Mouse (Mus musculus) cerebellum, postnatal 14 days (tissue): ENCODE results near the gene Zic2.
A peak's percentile ranks its signal among the peaks of the same experiment; 100 is the strongest.

Source experiments
- DNase-seq, 2 experiments: peaks; one replicate each; pipeline ENCODE4 v3.0.0; 2021; ENCODE audit warnings: mixed read lengths in 2 of 2

The Zic2 gene

GRCm38 (mm10) chr14:122477971-122478573 lies 2.8 kb downstream of the Zic2 start:
- DNase-seq = peak in 1 of 2 experiments; percentile 24

GRCm38 (mm10) chr14:122478574-122479011 lies 3.4 kb downstream of the Zic2 start:
- DNase-seq = peak; percentile 75 to 77

DNA sequence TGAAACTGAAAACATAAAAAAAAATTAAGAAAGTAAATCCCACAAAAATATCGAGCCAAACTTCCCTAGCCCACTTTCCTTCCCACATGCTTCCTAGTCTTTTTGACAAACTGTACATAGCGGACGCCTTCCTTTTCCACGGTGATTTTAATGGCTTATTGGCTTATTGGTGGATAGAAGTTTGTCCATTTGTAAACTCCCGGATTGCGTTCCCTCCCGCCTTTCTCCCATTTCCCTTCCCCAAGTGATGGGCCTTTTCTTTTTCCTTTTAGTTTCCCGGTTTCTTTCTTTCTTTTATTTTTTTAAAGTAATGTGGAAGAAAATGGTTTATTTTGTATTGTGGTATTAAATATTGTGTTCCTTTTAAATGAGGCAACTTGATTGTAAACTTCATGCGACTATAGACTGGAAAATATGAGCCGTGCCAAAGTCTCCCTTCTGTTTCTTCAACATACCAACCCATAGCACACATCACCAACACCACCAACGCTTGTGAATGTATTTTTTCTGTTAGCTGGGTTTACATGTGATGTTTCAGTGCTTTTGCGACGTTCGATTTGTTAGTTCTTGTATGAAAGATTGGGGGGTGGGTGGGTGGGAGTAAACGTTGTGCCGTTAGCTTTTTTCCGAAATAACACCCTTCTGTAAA lies 4.3 kb downstream of the Zic2 start:
- DNase-seq = peak; percentile 20 to 41

- DNase-seq = peak; percentile 58
Measured at GRCm38 (mm10) chr14:122480355-122480754, 5.1 kb downstream of the Zic2 start.

- peak; percentile 65 to 73 for DNase-seq
Measured at GRCm38 (mm10) chr14:122481181-122481580, 5.9 kb downstream of the Zic2 start.

DNA sequence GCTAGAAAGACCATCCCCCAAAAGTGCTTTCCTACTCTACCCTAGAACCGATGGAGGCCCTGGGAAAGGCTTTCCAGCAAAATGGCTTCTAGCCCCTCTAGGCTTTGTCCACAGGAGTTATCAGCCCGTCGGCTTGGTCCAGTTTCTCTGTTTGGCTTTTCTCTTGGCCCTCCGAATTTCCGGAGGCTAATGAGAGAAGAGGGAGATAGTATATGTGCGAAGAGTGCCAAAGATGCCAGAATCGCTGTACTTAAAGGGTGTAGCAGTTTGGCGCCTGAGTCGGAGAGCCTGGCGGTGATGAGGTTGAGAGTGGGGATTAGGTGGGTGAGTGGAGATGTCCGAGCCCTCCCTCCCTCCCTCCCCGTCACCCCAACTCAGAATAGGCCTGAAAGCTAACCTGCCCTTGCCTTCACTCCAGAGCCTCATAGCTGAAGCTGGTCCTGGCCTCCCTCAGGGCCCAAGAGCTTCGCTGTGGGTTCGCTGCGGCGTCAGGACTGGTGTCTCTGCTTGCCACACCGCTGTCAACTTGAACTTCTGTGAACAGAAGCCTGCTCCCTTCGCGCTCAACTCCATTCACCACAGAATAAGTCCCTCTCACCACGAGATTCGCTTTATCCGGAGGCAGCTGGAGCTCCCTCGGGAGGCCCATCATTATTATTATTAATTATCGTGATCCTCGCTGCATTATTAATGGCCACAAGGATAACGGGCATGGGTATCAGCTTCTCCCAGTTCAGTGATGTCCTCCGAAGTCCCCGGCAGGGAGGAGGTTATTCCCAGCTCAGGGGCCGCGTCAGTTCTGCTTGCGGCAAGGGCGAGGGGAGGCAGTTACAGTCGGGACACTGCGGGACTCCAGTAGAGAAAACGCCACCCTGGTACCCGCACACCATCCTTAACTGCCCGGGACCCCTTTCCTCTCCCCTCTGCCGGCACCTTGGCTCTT lies 7.1 kb downstream of the Zic2 start:
- peak; percentile 69 to 72 for DNase-seq

DNA sequence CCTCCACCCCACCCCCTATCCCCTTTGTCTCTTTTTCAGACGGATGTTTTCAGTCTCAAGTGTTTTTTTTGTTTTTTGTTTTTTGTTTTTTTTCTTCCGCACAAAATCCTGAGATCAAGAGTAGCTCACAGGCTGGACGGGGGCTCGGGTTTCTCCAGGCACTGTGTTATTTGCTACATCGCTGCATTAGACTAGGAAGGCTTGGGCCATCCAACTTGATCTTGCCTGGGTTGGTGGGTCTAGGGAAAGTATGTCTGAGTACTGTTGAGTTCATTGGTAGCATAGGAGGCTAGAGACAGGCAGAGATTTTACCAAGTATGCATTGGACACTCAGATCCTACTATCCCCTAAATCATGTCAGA lies 7.8 kb downstream of the Zic2 start:
- DNase-seq = peak in 1 of 2 experiments; percentile 60

GRCm38 (mm10) chr14:122483556-122484421 lies 8.6 kb downstream of the Zic2 start:
- peak; percentile 80 to 84 for DNase-seq

- peak; percentile 67 to 68 for DNase-seq
Measured at GRCm38 (mm10) chr14:122484458-122484843, 9.2 kb downstream of the Zic2 start.

GRCm38 (mm10) chr14:122484844-122485551 lies 9.8 kb downstream of the Zic2 start:
- peak; percentile 79 to 80 for DNase-seq

DNA sequence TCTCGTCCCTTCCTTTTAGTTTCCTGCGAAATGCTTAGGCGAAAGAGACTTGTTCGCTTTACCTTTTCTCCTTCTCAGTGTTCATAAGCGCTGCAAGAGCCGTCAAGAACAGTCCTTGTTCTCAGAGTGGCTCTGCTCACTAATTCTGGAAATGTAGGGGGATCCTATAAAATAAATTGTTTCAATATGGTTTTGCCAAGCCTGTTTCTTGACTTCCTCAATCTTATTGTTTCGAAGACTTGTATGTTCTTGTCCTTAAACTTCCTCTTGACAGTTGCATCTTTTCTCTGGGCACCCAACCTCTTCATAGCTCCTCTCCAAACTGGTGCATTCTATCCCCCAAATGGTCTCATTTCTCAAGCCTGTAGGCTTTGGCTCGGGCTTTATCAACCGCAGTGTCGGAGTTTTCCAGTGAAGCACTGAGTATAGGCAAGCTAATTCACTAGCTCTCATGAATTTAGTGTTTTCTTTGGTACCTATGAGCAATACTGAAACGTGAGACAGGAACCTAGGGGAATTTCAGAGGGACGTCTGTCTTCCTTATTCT lies 10.5 kb downstream of the Zic2 start:
- peak; percentile 57 to 72 for DNase-seq

DNA sequence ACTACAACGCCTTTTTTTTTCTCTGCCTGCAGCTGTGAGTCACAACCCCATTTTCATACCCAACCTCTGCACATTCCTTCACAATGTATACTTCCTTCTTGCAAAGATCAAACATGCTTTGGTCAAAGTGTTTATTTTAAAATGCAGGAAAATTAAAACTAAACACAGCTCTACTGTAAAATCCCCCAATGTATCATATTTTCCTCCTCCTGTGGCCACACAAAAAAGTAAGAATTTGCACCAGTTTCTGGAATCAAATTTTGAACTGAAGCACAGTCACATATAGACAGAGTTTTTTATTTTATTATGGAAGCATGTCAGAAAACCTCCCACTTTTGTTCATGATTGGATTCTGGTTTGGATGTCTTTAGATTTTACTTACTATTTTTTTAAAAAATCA lies 11.4 kb downstream of the Zic2 start:
- peak in 1 of 2 experiments; percentile 31 for DNase-seq

DNA sequence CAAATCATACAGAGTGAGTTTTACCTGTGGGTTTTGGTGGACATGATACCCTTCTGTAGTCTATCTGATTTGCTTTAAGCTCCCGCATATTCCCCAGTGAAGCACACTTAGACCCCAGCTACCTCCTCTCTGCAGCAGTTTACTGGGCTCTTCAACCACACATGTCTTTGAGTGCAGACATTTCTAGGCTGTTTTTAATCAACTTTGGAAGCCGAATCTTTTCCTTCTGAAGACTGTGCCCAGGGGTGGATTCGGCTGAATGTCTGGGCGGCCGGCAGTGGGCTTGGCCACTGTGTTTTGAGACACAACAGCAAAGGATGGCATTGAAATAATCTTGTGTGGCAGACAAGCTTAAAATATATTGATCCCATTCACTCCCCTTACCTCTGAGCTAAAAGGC lies 12.1 kb downstream of the Zic2 start:
- peak; percentile 52 to 69 for DNase-seq

GRCm38 (mm10) chr14:122489041-122489440 lies 13.8 kb downstream of the Zic2 start:
- peak; percentile 56 to 68 for DNase-seq

DNA sequence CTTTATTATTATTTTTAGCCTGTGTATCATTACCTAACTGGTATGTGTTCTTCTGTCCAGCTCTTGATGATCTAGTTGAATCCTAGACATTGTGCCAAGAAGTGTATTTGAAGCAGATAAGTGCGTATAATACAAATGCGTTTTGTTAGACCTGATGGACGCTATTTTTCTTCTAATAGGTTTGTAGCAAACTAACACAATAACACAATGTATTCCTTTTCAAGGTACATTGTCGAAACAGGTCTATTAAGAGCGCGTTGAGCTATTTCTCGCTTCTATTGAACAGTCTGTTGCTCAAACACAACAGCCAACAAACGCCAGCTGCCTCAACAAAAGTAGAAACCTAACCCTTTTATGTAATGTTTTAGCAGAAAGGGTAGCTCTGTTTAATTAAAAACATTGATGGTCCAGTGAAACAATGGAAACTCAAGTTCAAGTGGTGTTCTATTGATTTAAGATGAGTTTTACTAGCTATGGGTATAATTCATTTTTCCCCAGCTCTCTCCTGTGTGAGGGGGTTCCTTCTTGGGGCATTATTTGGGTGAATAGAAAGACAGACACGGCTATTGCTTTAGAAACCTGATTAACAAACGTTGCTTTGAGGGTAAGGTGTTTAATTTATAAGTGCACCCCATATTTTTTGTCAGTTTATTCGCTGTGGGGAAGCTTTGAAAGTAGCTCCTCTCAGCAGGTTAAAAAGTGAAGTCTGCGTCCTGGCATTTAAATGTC lies 14.6 kb downstream of the Zic2 start:
- DNase-seq = peak; percentile 50 to 67

- DNase-seq = peak; percentile 74 to 77
Measured at GRCm38 (mm10) chr14:122490441-122491328, 15.4 kb downstream of the Zic2 start, which contains the start of gene Gm10837. Gene Gm10837, plus strand, starts transcription at chr14:122490586.

- DNase-seq = peak in 1 of 2 experiments; percentile 20
Measured at GRCm38 (mm10) chr14:122491521-122491920, 16.3 kb downstream of the Zic2 start.

DNA sequence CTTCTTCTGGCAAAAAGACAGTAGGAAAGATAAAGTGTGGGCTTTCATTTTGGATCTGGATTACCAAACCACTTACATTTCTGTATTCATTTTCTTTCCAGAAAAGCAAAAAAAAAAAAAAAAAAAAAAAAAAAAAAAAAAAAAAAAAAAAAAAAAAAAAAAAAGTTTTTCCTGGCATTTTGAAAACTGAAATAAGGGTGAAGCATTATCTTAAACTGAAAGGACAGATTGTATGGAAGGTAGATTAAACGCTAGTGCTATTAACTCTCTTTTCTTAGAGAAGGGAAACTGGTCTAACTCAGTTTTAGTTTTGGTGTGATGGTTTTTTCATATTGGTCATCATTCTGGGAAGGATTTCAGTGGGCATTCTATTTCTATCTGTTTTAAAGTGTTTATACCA lies 16.8 kb downstream of the Zic2 start:
- DNase-seq = no peak

DNA sequence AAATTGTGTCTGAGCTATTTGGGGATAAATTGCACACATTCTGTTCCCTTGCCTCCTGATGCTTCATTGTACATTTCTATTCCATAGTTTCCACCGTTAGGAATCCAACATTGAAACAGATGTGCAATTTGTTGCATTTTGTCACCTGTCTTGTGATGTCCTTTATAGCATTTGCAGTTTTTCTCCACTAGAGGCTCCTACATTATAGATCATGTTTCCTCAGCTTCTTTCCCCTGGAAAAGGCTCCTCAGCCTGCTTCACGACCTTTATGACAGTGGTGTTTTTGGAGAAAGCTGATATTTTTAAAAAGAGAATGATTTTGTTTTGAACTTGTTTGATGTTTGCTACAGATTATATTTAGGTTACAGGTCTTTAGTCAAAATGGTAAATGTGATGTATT lies 33.8 kb downstream of the Zic2 start:
- no peak for DNase-seq

GRCm38 (mm10) chr14:122511519-122511918 lies 36.3 kb downstream of the Zic2 start:
- no peak for DNase-seq
